Mouse (Mus musculus): Measurements from ENCODE around the gene Slc36a3. TPM values are rescaled to one million over a fixed set of nuclear protein-coding genes. Genes with fewer than 3 reads are reported as not detected.
A peak's percentile ranks its signal among the peaks of the same experiment; 100 is the strongest.
"Not testable (repeated sequence)": the region's sequence is repeated elsewhere in the genome, so short reads cannot be mapped to it uniquely, and the experiment has no call there.

Slc36a3 gene
- total RNA-seq, 2 experiments from 2014 or later: not detected

DNA sequence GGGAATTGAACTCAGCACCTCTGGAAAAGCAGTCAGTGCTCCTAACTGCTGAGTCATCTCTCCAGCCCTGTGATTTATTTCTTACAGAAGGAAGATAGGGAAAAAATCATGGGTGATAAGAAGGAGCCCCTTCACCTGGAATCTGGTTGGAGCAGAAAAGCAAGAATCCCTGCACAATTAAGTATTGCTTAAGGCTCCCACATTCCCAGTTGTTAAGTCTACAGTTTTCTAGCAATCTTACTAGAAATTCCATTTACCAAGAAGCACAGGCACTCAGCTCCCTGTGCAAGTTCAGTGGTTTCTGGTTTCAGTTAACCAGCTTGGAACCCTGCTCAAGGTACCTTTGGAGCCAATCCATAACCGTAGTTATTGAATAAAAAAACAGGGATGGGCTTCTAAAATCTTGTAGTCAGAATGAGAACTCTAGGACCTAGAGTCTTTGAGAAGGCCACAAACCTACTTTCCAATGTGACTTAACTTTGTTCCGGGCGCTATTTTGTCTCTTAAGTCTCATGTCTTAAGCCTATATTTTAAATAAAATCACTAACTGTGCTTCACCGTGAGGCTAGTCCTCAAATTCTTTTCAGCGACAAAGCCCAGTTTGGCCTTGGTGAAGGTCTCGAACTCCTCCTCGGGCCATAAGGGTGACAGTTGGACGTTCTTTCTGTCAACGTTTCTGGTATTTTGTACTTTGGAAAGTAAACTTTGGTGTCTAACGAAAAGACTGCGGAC, 54.6 kb downstream of the Slc36a3 start:
- no peak for TF ChIP-seq CTCF (conservative IDR thresholded peaks at IDR 0.05)
- H3K4me3 ChIP-seq: peak overlapping the region; percentile 37
- H3K27ac ChIP-seq: peak overlapping the region; percentile 61; the same call in 1 of the 2 replicates
- DNase-seq (ENCODE audit: low spot score in 2 of 2): no peak

DNA sequence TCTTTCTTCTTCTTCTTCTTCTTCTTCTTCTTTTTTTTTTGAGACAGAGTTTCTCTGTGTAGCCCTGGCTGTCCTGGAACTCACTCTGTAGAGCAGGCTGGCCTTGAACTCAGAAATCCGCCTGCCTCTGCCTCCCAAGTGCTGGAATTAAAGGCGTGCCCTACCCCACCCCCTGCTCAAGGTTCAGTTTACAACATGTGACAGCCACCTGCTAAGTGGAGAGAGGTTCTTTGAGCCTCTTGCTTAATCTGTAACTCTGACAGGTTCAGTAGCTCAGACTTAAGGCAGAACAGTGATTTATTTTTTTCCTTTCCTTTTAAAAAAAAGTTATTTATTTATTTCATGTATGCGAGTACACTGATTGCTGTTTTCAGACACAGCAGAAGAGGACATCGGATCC, 55.2 kb downstream of the Slc36a3 start:
- DNase-seq (ENCODE audit: low spot score in 2 of 2); H3K4me3 ChIP-seq; H3K27ac ChIP-seq: not testable (repeated sequence)

DNA sequence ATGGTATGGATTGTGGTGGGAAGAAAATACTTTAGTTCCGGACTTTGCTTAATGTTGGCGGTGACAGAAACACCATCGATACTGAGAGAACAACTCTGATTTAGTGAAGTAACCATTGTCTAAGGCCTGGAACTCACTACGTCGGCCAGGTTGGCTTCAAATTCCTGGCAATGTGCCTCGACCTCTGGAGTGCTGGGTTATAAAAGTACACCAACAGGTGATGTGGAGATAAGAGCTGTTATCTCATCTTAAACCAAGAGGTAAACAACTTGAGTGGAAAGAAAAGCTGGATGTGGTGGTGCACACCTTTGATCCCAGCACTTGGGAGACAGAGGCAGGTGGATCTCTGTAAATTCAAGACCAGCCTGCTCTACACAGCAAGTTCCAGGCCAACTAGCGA, 58.4 kb downstream of the Slc36a3 start:
- no peak overlapping the region for H3K4me3 ChIP-seq
- H3K27ac ChIP-seq: no peak overlapping the region
- no peak for TF ChIP-seq CTCF (conservative IDR thresholded peaks at IDR 0.05)
- DNase-seq (ENCODE audit: low spot score in 2 of 2): no peak

DNA sequence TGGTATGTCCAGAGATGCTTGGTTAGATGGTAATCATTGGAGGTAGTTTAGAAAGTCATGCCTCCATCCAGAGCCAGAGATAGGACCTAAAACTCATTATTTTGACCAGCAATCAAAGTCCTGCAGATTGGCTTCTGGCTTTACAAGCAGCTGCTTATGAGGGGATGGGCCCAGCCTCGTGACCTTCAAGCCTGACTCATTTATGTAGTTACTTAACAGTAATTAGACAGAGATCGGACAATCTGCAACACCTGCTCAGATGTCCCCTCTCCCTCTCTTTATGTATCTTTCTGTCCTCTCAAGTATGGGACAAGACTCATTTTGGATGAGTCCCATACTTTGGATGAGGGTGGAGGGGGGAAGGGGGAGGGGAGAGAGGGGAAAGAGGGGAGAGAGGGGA, 61.6 kb downstream of the Slc36a3 start:
- no peak for DNase-seq (ENCODE audit: low spot score in 2 of 2)
- no peak for TF ChIP-seq CTCF (conservative IDR thresholded peaks at IDR 0.05)
- Histone ChIP-seq H3K4me3 (no peak overlapping the region), H3K27ac (no peak overlapping the region)

DNA sequence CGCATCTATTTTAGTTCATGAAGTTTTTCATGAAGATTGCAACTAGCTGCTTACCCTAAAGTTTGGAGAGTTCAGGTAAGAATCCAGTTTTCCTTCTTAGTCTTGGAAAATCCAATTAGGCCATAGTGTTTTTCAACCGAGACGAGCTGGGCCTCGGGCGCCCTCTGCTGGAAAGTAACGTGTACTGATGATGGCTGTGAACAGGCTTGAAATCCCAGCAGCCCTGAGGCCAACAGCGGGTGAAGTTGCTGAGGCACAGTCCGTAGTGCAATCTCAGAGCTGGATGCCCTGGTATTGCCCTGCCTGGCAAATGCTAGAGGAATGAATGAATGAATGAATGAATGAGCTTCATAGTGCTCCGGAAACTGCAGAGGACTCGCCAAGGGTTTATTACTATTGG, 64.5 kb downstream of the Slc36a3 start:
- Histone ChIP-seq H3K4me3 (no peak overlapping the region), H3K27ac (no peak overlapping the region)
- DNase-seq (ENCODE audit: low spot score in 2 of 2): peak; percentile 44 to 78
- TF ChIP-seq CTCF (conservative IDR thresholded peaks at IDR 0.05): peak; percentile 97

DNA sequence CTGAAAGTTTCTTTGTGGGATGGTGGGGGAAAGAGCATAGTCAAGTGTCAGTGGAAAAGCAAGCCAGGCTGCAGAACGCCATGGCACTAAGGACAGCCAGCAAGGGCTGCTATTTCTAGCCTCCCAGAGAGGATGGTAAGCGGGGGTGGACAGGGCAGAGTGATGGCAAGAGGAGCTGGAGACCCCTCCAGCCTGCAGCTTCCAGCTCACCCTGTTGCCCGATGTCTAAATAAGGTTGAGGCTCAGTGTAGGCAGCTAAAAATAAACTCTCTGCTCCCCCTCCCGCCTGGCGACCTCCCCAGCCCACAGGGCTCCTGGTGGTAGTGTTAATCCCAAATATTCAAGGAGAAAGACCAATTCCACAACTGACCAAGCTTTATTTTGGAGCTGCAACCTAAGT, 66.1 kb downstream of the Slc36a3 start:
- Histone ChIP-seq H3K27ac (no peak overlapping the region), H3K4me3 (no peak overlapping the region)
- no peak for DNase-seq (ENCODE audit: low spot score in 2 of 2)
- no peak for TF ChIP-seq CTCF (conservative IDR thresholded peaks at IDR 0.05)

DNA sequence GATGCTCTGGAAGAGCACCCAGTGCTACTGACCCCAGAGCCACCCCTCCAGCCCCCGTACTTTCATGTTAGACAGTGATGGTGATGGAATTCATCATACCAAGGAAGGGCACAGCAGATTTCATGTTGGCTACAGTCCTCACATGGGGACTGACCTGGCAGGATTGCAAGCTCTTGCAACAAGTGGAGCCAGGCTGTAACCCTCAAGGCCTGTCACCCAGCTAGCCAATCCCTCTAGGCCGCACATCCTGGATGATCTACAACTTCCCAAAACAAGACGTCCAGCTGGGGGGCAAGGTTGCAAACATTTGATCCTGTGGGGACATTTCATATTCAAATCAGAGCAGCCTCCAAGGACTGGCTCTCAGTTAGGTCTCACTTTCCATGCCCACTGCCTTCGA, 66.9 kb downstream of the Slc36a3 start:
- no peak overlapping the region for H3K27ac ChIP-seq
- H3K4me3 ChIP-seq: no peak overlapping the region
- TF ChIP-seq CTCF (conservative IDR thresholded peaks at IDR 0.05): no peak
- DNase-seq (ENCODE audit: low spot score in 2 of 2): no peak

DNA sequence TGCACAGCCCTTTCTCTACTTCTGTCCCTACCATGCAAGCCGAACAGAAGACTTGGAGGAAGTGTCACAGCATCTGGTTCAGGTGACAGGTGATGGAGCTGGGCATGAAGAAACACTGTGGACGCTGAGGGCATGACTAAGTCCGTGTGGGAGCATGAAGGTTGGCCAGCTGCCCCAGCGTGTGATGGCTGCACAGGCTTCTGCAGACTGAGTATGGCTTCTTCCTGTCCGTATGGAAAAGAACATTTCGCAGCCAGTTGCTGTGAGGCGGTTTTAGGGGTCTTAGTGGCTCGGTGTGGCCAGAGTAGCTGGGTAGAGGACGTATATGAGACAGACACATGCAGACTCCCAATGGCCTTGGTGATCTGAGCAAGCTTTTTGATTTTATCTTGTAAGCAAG, 70.3 kb downstream of the Slc36a3 start:
- DNase-seq (ENCODE audit: low spot score in 2 of 2): no peak
- no peak overlapping the region for H3K4me3 ChIP-seq
- H3K27ac ChIP-seq: no peak overlapping the region
- no peak for TF ChIP-seq CTCF (conservative IDR thresholded peaks at IDR 0.05)

DNA sequence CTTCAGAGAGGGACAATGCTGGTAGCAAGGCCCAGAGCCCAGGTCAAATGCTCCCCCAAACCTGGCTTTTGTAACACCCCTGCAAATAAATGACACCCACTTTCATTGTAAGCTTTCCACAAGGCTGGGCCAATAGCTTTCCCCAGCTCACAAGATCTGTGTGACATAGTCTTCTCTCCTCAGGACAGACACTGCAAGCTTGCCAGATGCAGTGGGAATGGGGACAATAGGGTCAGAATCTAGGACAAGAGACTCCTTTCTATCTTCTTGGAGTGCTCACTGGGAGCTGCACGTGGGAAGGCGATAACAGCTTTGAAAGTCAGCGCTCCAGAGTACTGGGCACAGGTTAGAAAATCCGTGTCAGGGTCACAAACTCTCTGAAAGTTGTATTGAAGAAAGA, 72.3 kb downstream of the Slc36a3 start:
- no peak for DNase-seq (ENCODE audit: low spot score in 2 of 2)

DNA sequence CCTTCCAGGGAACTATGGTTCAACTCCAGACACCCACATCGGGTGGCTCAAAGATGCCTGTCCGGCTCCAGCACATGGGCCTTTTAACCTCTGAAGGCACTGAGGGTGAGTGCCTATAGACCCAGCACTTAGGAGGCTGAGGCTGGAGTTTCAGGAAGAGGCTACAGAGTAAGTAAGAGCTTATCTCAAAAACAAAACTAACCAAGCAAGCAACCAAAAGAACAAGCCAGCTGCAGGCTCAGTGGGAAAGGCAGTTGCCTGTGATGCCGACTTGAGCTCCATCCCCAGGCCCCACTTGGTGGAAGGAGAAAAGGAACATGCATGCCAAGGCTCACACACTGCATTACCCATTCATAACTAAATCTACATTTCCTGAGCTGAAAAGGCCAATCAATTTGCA, 73.0 kb downstream of the Slc36a3 start:
- TF ChIP-seq CTCF (conservative IDR thresholded peaks at IDR 0.05): no peak
- Histone ChIP-seq H3K27ac (no peak overlapping the region), H3K4me3 (no peak overlapping the region)
- no peak for DNase-seq (ENCODE audit: low spot score in 2 of 2)

More for the DNA sequence above, 72.3 kb downstream of the Slc36a3 start:
- Histone ChIP-seq H3K27ac (no peak overlapping the region), H3K4me3 (no peak overlapping the region)
- no peak for TF ChIP-seq CTCF (conservative IDR thresholded peaks at IDR 0.05)

DNA sequence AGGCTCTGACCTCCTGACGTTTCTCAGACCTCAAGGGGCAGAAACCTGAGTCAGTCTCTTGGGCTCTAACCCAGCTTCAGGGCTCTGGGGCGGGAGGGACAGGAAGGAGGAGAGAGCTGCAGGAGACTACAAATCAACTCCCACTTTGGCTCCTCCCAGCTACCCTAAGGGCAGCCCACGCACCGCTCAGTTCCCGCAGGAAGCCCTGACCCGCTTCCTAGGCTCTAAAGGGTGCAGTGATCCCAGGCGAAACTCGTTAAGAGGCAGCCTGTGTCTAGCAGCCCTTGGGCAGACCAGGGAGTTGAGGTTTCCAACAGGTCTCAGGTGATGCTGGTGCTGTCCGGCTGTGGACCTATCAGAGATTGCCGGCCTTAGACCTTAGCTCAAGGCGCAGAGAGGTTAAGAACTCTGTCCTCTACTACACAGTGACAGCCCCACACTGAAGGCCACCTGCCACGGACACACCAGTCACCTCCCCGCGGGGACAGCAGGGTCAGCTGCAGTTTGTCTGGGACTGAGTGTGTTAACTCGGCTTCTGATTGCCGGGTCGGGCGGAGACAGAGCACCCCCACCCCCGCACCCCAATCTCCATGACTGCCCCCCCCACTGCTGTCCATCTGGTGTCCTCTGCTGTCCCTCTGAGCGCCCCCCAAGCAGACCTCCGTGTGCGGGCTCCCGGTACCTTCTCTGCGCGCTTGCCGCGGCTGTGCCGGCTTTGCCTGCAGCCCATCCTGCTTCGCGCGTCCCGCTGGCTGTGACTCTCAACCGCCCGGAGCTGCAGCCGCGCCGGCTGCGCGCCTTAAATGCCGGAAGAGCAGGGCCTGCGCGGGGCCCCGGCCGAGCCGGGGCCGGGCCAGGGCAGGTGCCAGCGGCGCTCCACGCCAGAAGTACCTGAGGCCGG, 73.9 kb downstream of the Slc36a3 start, which contains the start of gene Ccdc69:
TSS of gene Ccdc69 (minus strand) at position 801 of the 901 bp plus-strand sequence.
- DNase-seq (ENCODE audit: low spot score in 2 of 2): no peak
- Histone ChIP-seq H3K27ac (peak within 1 kb of the TSS; percentile 48; the same call in 1 of the 2 replicates), H3K4me3 (peak within 1 kb of the TSS; percentile 51)
- no peak for TF ChIP-seq CTCF (conservative IDR thresholded peaks at IDR 0.05)

DNA sequence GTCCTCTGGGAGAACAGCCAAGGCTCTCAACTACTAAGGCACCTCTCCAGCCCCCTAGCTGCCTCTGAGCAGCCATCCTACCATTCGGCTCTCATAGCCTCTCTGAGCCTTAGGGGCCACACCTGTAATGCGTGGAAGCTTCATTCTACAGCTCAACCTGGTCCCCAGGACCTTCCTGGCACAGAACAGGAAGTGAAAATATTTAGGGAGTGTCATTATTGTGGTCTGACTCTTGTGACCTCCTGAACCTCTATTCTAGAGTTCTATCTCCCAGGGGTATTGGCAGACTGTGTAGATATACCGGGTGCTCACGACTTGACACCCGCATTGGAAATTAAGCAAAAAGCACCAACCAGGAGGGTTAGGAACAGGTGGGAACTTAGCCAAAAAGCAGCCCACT, 75.3 kb downstream of the Slc36a3 start:
- no peak for TF ChIP-seq CTCF (conservative IDR thresholded peaks at IDR 0.05)
- H3K4me3 ChIP-seq: no peak overlapping the region
- no peak for DNase-seq (ENCODE audit: low spot score in 2 of 2)

DNA sequence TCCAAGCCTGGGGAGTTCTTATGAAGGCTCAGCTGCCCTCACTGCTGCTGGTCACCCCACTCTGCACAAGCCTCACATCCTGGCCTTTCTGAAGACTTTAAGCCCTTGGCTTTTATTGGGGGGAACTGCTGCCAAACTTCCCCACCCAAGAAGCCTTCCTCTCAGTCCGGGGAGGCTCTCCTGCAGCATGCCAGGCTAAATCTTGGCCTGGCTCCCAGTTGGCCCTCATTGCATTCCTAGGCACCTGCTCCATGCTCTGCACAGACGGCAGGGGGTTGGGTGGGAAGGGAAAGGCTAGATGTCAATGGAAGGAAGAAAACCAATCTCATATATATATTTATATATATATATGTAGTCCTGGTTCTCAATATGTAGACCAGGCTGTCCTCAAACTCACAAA, 75.9 kb downstream of the Slc36a3 start:
- no peak for TF ChIP-seq CTCF (conservative IDR thresholded peaks at IDR 0.05)
- H3K4me3 ChIP-seq: no peak overlapping the region
- no peak for DNase-seq (ENCODE audit: low spot score in 2 of 2)
- H3K27ac ChIP-seq: no peak overlapping the region

More for the DNA sequence above, 75.3 kb downstream of the Slc36a3 start:
- H3K27ac ChIP-seq: no peak overlapping the region

Other genes starting within 250 kb of the Slc36a3 start
- gene Gpx3, start 249.3 kb downstream of the Slc36a3 start, total RNA-seq (2021): 1 to 10 TPM; 3.9 to 4.0 TPM
- 10 to 100 TPM; 33.0 to 33.1 TPM for gene Tnip1, start 188.8 kb downstream of the Slc36a3 start, total RNA-seq (2021)
- 100 to 1,000 TPM; 100 to 103 TPM for gene Anxa6, start 118.3 kb downstream of the Slc36a3 start, total RNA-seq (2021)
- gene Ccdc69, start 73.6 kb downstream of the Slc36a3 start, total RNA-seq (2021): under 1 TPM in 1 of 2 experiments, not detected in 1; 0.42 TPM
- 10 to 100 TPM; 29.9 to 30.8 TPM for gene Gm2a, start 53.6 kb downstream of the Slc36a3 start, total RNA-seq (2021)
- gene Slc36a2, start 33.4 kb upstream of the Slc36a3 start, total RNA-seq (2021): under 1 TPM in 1 of 2 experiments, not detected in 1; 0.33 TPM
- 10 to 100 TPM; 52.1 to 55.3 TPM for gene Slc36a1, start 52.6 kb upstream of the Slc36a3 start, total RNA-seq (2021)
- gene Fat2, start 184.9 kb upstream of the Slc36a3 start, total RNA-seq (2021): under 1 TPM; 0.25 to 0.61 TPM

Data from layer of hippocampus, adult 2 months (tissue).